Mouse (Mus musculus): ENCODE data around the gene Rdh9. TPM values are rescaled to one million over a fixed set of nuclear protein-coding genes. Genes with fewer than 3 reads are reported as not detected.

Gene Rdh9
- polyA plus RNA-seq, 1 experiment from 2014 or later, result not detected

Other genes starting within 250 kb of the Rdh9 start
- 54.5 and 59.8 TPM in 2 replicates for gene Nxph4, start 241.8 kb upstream of the Rdh9 start, polyA plus RNA-seq (2014; fragmentation: Nextera tagmentation; extraction: Ambion mirVana)
- gene Lrp1, start 155.2 kb upstream of the Rdh9 start, polyA plus RNA-seq (2014; fragmentation: Nextera tagmentation; extraction: Ambion mirVana), result 66.3 and 67.1 TPM in 2 replicates
- gene Stat6, start 133.4 kb upstream of the Rdh9 start, polyA plus RNA-seq (2014; fragmentation: Nextera tagmentation; extraction: Ambion mirVana), result 6.0 and 6.9 TPM in 2 replicates
- 8.6 and 9.3 TPM in 2 replicates for gene Nemp1, start 109.5 kb upstream of the Rdh9 start, polyA plus RNA-seq (2014; fragmentation: Nextera tagmentation; extraction: Ambion mirVana)
- 4.3 and 4.9 TPM in 2 replicates for gene Nab2, start 107.8 kb upstream of the Rdh9 start, polyA plus RNA-seq (2014; fragmentation: Nextera tagmentation; extraction: Ambion mirVana)
- gene Myo1a, start 71.2 kb upstream of the Rdh9 start, polyA plus RNA-seq (2014; fragmentation: Nextera tagmentation; extraction: Ambion mirVana), result 0.45 and 0.57 TPM in 2 replicates
- not detected in 2 replicates for gene Tac2, start 51.9 kb upstream of the Rdh9 start, polyA plus RNA-seq (2014; fragmentation: Nextera tagmentation; extraction: Ambion mirVana)
- 7.2 and 9.3 TPM in 2 replicates for gene Zbtb39, start 36.8 kb upstream of the Rdh9 start, polyA plus RNA-seq (2014; fragmentation: Nextera tagmentation; extraction: Ambion mirVana)
- 0.25 and 0.63 TPM in 2 replicates for gene Gpr182, start 24.7 kb upstream of the Rdh9 start, polyA plus RNA-seq (2014; fragmentation: Nextera tagmentation; extraction: Ambion mirVana)
- gene Rdh1, start 16.7 kb upstream of the Rdh9 start, polyA plus RNA-seq (2014; fragmentation: Nextera tagmentation; extraction: Ambion mirVana), result 0.05 TPM in 1 of 2 replicates, not detected in the other
- gene Rdh16f1, start 16.6 kb upstream of the Rdh9 start, polyA plus RNA-seq (2014; fragmentation: Nextera tagmentation; extraction: Ambion mirVana), result not detected in 2 replicates
- 0.06 TPM in 1 of 2 replicates, not detected in the other for gene Rdh16, start 24.8 kb downstream of the Rdh9 start, polyA plus RNA-seq (2014; fragmentation: Nextera tagmentation; extraction: Ambion mirVana)
- not detected in 2 replicates for gene Rdh19, start 73.5 kb downstream of the Rdh9 start, polyA plus RNA-seq (2014; fragmentation: Nextera tagmentation; extraction: Ambion mirVana)
- gene Rdh16f2, start 90.1 kb downstream of the Rdh9 start, polyA plus RNA-seq (2014; fragmentation: Nextera tagmentation; extraction: Ambion mirVana), result not detected in 2 replicates
- gene Rdh7, start 112.4 kb downstream of the Rdh9 start, polyA plus RNA-seq (2014; fragmentation: Nextera tagmentation; extraction: Ambion mirVana), result not detected in 2 replicates
- not detected in 2 replicates for gene Sdr9c7, start 122.1 kb downstream of the Rdh9 start, polyA plus RNA-seq (2014; fragmentation: Nextera tagmentation; extraction: Ambion mirVana)
- gene Hsd17b6, start 231.2 kb downstream of the Rdh9 start, polyA plus RNA-seq (2014; fragmentation: Nextera tagmentation; extraction: Ambion mirVana), result not detected in 2 replicates
- 87.8 and 88.3 TPM in 2 replicates for gene Prim1, start 238.8 kb downstream of the Rdh9 start, polyA plus RNA-seq (2014; fragmentation: Nextera tagmentation; extraction: Ambion mirVana)

All from hindbrain, embryonic 11.5 days (tissue).